8 mouse cellular contexts compared by ENCODE assay signal in genomic region chr2:172728240-172728821, GRCm38 (mm10).
A peak's percentile ranks its signal among the peaks of the same experiment; 100 is the strongest.
DNase-seq lines count a peak whose midpoint lies in the region; ATAC-seq lines count a peak whose summit lies in the region.

No protein-coding gene starts in this region.

- H3K27ac ChIP-seq in brown adipose tissue, adult 24 weeks (replicated peaks; ENCODE audit: low read depth, low read length) = no peak overlapping the region
- H3K27ac ChIP-seq in kidney, embryonic 14.5 days (ENCODE audit: low read depth, low read length) = no peak overlapping the region
- no peak overlapping the region for H3K27ac ChIP-seq in stomach, embryonic 16.5 days (ENCODE audit: low read length)

- H3K36me3 ChIP-seq in kidney, embryonic 14.5 days (ENCODE audit: control insufficient read depth, insufficient read depth, low read length) = no peaks in the 10 kb centered on the region
- no peaks in the 10 kb centered on the region for H3K36me3 ChIP-seq in stomach, embryonic 16.5 days (ENCODE audit: control insufficient read depth, insufficient read depth, low read length)

- under 1% methylated on average over 53 of the region's 53 CpGs for WGBS in kidney, embryonic 14.5 days
- 1% methylated on average over 53 of the region's 53 CpGs for WGBS in stomach, embryonic 16.5 days

- H3K9me3 ChIP-seq in kidney, embryonic 14.5 days (ENCODE audit: control insufficient read depth, low read length) = no peaks in the 10 kb centered on the region
- no peaks in the 10 kb centered on the region for H3K9me3 ChIP-seq in stomach, embryonic 16.5 days (replicated peaks; ENCODE audit: control insufficient read depth, low read length)

- H3K4me3 ChIP-seq in brown adipose tissue, adult 24 weeks (ENCODE audit: insufficient read depth, low read depth, low read length) = peak overlapping the region; percentile 24
- peak overlapping the region; percentile 42 for H3K4me3 ChIP-seq in kidney, embryonic 14.5 days (ENCODE audit: low read length)
- H3K4me3 ChIP-seq in stomach, embryonic 16.5 days (replicated peaks; ENCODE audit: low read length) = peak overlapping the region; percentile 47

- H3K27me3 ChIP-seq in kidney, embryonic 14.5 days (ENCODE audit: control insufficient read depth, insufficient read depth, low read length) = peaks cover 72% of the 10 kb centered on the region
- peaks cover 62% of the 10 kb centered on the region for H3K27me3 ChIP-seq in stomach, embryonic 16.5 days (ENCODE audit: control insufficient read depth, insufficient read depth, low read length)

- intact Hi-C loops in left cerebral cortex, postnatal 4 days (cut with DNase I) = no loop called here
- intact Hi-C loops in gastrocnemius, postnatal 14 days (cut with DNase I; ENCODE audit: low total_unique reads) = no loop called here

- peak; percentile 57 for ATAC-seq in kidney, embryonic 14.5 days (ENCODE audit: low FRiP score, low TSS enrichment)
- peak; percentile 42; the same call in 1 of the 2 replicates for ATAC-seq in stomach, embryonic 16.5 days (ENCODE audit: insufficient read depth, low FRiP score)

- no peak overlapping the region for H3K9ac ChIP-seq in kidney, embryonic 14.5 days (ENCODE audit: low read depth, low read length)
- H3K9ac ChIP-seq in stomach, embryonic 16.5 days (ENCODE audit: low read length) = peak overlapping the region; percentile 38; the same call in 1 of the 2 replicates

- H3K4me1 ChIP-seq in brown adipose tissue, adult 24 weeks (ENCODE audit: control insufficient read depth, insufficient read depth, insufficient read length, low read length) = no peaks in the 10 kb centered on the region
- peaks cover 10% of the 10 kb centered on the region for H3K4me1 ChIP-seq in kidney, embryonic 14.5 days (ENCODE audit: control insufficient read depth, insufficient read depth, low read length)
- 0 out of 2 replicates have a peak, but pooled peaks cover 7% of the 10 kb centered on the region for H3K4me1 ChIP-seq in stomach, embryonic 16.5 days (ENCODE audit: control insufficient read depth, insufficient read depth, low read length)

- DNase-seq in left cerebral cortex, postnatal 4 days = peak; percentile 73
- no peak for DNase-seq in left cerebral cortex, adult 18-20 months (ENCODE audit: low spot score in 2 of 2)
- DNase-seq in gastrocnemius, postnatal 14 days = peak; percentile 15
- peak; percentile 71 for DNase-seq in lung, postnatal 10 days
- no peak for DNase-seq in cerebellum, adult 11 months

- H3K4me2 ChIP-seq in kidney, embryonic 14.5 days (replicated peaks; ENCODE audit: low read depth, low read length) = peak overlapping the region; percentile 87
- peak overlapping the region; percentile 78 for H3K4me2 ChIP-seq in stomach, embryonic 16.5 days (ENCODE audit: low read depth, low read length)

Comparison
In these comparisons a context has a peak if more than half of its experiments do, and no peak if none do; other contexts are left out.
1. DNase-seq: peak in left cerebral cortex, postnatal 4 days (single experiment), gastrocnemius, postnatal 14 days (single experiment) and lung, postnatal 10 days (single experiment); none in left cerebral cortex, adult 18-20 months (0 of 2) and cerebellum, adult 11 months (single experiment).
2. Peak in every context shown above with its lines, with median percentiles within 50 percentile points of each other: H3K4me3 ChIP-seq.